Mouse (Mus musculus) CH12.LX (cell line): ENCODE measurements around the gene Wdcp.

Source experiments
- CTCF ChIP-seq, 2 experiments: IDR thresholded peaks in 1 of 2; conservative IDR thresholded peaks in 1 of 2; 2 replicates each; pipeline ENCODE4 v1.5.1; 2011 to 2012; ENCODE audit warnings: low read depth in 2 of 2, low read length in 2 of 2, improper control_type of control experiment in 1 of 2, inconsistent platforms in 1 of 2, mild to moderate bottlenecking in 1 of 2, moderate library complexity in 1 of 2
- JUND ChIP-seq: conservative IDR thresholded peaks from 2 replicates; pipeline ENCODE4 v1.6.1; 2011; ENCODE audit warnings: low read depth, low read length, improper control_type of control experiment
- MEF2A ChIP-seq: IDR thresholded peaks from 2 replicates; pipeline ENCODE4 v1.6.1; 2014; ENCODE audit warnings: low read depth, mild to moderate bottlenecking, inconsistent platforms, low read length, improper control_type of control experiment, borderline replicate concordance
- NELFE ChIP-seq: IDR thresholded peaks from 2 replicates; pipeline ENCODE4 v1.6.1; 2011; ENCODE audit warnings: low read depth, low read length, improper control_type of control experiment
- POLR2A ChIP-seq: IDR thresholded peaks from 2 replicates; pipeline ENCODE4 v1.6.1; 2011; ENCODE audit warnings: low read depth, mild to moderate bottlenecking, improper control_type of control experiment, low read length
- POLR2AphosphoS2 ChIP-seq: IDR thresholded peaks from 2 replicates; pipeline ENCODE4 v1.6.1; 2011; ENCODE audit warnings: low read depth, low read length, improper control_type of control experiment
- SIN3A ChIP-seq: IDR thresholded peaks from 2 replicates; pipeline ENCODE4 v1.6.1; 2012; ENCODE audit warnings: low read length, improper control_type of control experiment, inconsistent platforms
- USF1 ChIP-seq: IDR thresholded peaks from 2 replicates; pipeline ENCODE4 v1.6.1; 2014; ENCODE audit warnings: low read depth, mild to moderate bottlenecking, inconsistent platforms, low read length, improper control_type of control experiment
- ZC3H11A ChIP-seq: IDR thresholded peaks from 2 replicates; pipeline ENCODE4 v1.6.1; 2012; ENCODE audit warnings: low read depth, mild to moderate bottlenecking, inconsistent platforms, low read length, improper control_type of control experiment
- ZMIZ1 ChIP-seq: IDR thresholded peaks from 2 replicates; pipeline ENCODE4 v1.6.1; 2012; ENCODE audit warnings: low read depth, mild to moderate bottlenecking, inconsistent platforms, low read length, improper control_type of control experiment

- TF ChIP-seq POLR2A (no peak), MEF2A (no peak), CTCF (conservative IDR thresholded peaks at IDR 0.05 in 1 of 2, IDR thresholded peaks at IDR 0.05 in 1 of 2; ENCODE audit: low read depth in 2 of 2, low read length in 2 of 2) (no peak), JUND (no peak), NELFE (no peak), USF1 (no peak), ZC3H11A (no peak), POLR2AphosphoS2 (no peak), ZMIZ1 (no peak), SIN3A (peak; percentile 17; the same call in 1 of the 2 replicates)
These were observed 26.3 kb upstream of the Wdcp start for GRCm38 (mm10) chr12:4816680-4817360.
